Mouse (Mus musculus) heart, postnatal 0 days (tissue): Measurements from ENCODE around the gene 1700092M07Rik. TPM values are rescaled to one million over a fixed set of nuclear protein-coding genes. Genes with fewer than 3 reads are reported as not detected.

Source experiments
- ATAC-seq: fragments of 200-750 bp; cut with Nextera tagmentation; 2 replicates; pipeline ENCODE4 v1.8.0; 2017; ENCODE audit warnings: low read depth, moderate number of reproducible peaks, moderate library complexity; ENCODE audit not compliant: insufficient read depth
- DNase-seq: peaks from one replicate; pipeline ENCODE4 v3.0.0-alpha.2; 2016; ENCODE audit warnings: low spot score
- H3K27ac ChIP-seq: fragments of 300-500 bp; sonication (generic); 2 replicates; pipeline ENCODE4 v1.5.1; 2014; ENCODE audit warnings: low read depth, mild to moderate bottlenecking
- H3K27me3 ChIP-seq: fragments of 300-500 bp; sonication (generic); 2 replicates; pipeline ENCODE4 v1.6.1; 2014; ENCODE audit warnings: low read length, mixed read lengths; ENCODE audit not compliant: control insufficient read depth, insufficient read depth
- H3K36me3 ChIP-seq: fragments of 300-500 bp; sonication (generic); replicated peaks from 2 replicates; pipeline ENCODE4 v1.6.1; 2014; ENCODE audit warnings: low read length, mixed read lengths; ENCODE audit not compliant: control insufficient read depth, insufficient read depth
- H3K4me1 ChIP-seq: fragments of 300-500 bp; sonication (generic); 2 replicates; pipeline ENCODE4 v1.6.1; 2014; ENCODE audit warnings: antibody characterized with exemption; ENCODE audit not compliant: control insufficient read depth, insufficient read depth
- H3K4me2 ChIP-seq: fragments of 300-500 bp; sonication (generic); 2 replicates; pipeline ENCODE4 v1.6.1; 2014; ENCODE audit warnings: low read depth, mild to moderate bottlenecking, low read length, moderate library complexity
- H3K4me3 ChIP-seq: fragments of 300-500 bp; sonication (generic); 2 replicates; pipeline ENCODE4 v1.5.1; 2014; ENCODE audit warnings: low read depth, low read length
- H3K9ac ChIP-seq: fragments of 300-500 bp; sonication (generic); replicated peaks from 2 replicates; pipeline ENCODE4 v1.6.1; 2014; ENCODE audit warnings: low read depth, low read length, mixed read lengths
- H3K9me3 ChIP-seq: fragments of 300-500 bp; sonication (generic); replicated peaks from 2 replicates; pipeline ENCODE4 v1.6.1; 2016; ENCODE audit warnings: low read length; ENCODE audit not compliant: control insufficient read depth
- CTCF ChIP-seq: IDR thresholded peaks from 2 replicates; pipeline ENCODE4 v1.5.1; 2016; ENCODE audit warnings: antibody characterized with exemption, control low read depth, low read depth
- EP300 ChIP-seq: IDR thresholded peaks from 2 replicates; pipeline ENCODE4 v1.6.1; 2016; ENCODE audit warnings: antibody characterized with exemption, low read depth
- WGBS: fragments of 180-500 bp; shearing (Covaris S2); extraction: QIAGEN DNeasy Blood & Tissue Kit; methylation state at CpG from one replicate; pipeline ENCODE4 v1.1.7; 2014; 5-methylcytosine and 5-hydroxymethylcytosine counted together
- polyA plus RNA-seq: library from polyadenylated mRNA; unstranded; fragments of >200 nt; fragmentation: Nextera tagmentation; extraction: Ambion mirVana; gene quantifications from 2 replicates; pipeline ENCODE4 v1.2.1, GENCODE M21; 2015
- total RNA-seq: library from RNA; depleted of rRNA; stranded (reverse); fragments of >200 nt; gene quantifications from 2 replicates; pipeline ENCODE4 v1.2.3, GENCODE M21; 2014; ENCODE audit warnings: low replicate concordance

The 1700092M07Rik gene
- total and polyA plus RNA-seq, 2 experiments from 2014 or later, result 0.38 TPM; not detected in 1

DNA sequence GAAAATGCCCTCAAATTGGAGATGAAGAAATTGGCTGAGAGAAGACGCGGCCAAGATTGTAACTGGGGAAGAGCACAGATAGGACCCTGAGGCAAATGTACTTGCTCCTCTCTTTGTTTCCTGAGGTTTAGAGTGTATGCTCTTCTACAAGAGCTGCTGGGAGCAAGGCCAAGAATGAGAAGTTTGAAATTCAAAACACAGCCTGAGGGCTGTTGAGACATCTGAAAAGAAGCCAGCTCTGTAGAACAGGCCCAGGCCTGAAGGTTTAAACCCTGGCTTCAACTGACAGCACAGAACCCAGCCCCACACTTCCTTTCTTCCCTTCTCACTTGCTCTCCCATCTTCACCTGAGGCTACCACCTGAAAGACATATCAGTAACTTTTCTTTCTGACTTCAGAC, 30.5 kb upstream of the 1700092M07Rik start:
- ATAC-seq (no peak), DNase-seq (no peak)
- Histone ChIP-seq H3K9me3 (no peaks in the 10 kb centered on the region), H3K36me3 (peaks cover 38% of the 10 kb centered on the region), H3K27me3 (no peaks in the 10 kb centered on the region), H3K4me3 (no peak overlapping the region), H3K4me2 (no peak overlapping the region), H3K4me1 (peaks cover 29% of the 10 kb centered on the region), H3K9ac (no peak overlapping the region), H3K27ac (peak overlapping the region; percentile 7; the same call in 1 of the 2 replicates)
- WGBS, result 73% methylated on average over 2 of the region's 2 CpGs
- TF ChIP-seq EP300 (no peak), CTCF (no peak)

DNA sequence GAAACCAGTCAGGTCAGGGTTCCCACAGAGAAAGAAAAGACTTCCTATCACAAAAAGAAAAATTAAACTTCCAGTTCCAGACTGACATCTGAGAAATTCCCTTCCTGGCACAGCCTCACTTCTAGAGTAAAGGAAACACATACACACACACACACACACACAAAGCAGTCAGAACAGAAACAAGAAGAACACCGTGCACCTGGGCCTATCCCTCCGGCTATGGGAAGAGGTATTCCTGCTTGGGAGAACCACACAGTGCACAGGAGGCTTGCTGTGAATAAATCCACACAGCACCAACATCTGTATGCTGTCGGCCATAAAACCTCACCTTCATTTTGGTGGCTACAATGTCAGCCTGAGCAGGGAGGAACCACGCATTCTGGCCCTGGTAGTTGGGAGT, 29.0 kb upstream of the 1700092M07Rik start:
- H3K4me3 ChIP-seq, result peak overlapping the region; percentile 91
- 63% methylated on average over 4 of the region's 4 CpGs for WGBS
- no peak for DNase-seq

DNA sequence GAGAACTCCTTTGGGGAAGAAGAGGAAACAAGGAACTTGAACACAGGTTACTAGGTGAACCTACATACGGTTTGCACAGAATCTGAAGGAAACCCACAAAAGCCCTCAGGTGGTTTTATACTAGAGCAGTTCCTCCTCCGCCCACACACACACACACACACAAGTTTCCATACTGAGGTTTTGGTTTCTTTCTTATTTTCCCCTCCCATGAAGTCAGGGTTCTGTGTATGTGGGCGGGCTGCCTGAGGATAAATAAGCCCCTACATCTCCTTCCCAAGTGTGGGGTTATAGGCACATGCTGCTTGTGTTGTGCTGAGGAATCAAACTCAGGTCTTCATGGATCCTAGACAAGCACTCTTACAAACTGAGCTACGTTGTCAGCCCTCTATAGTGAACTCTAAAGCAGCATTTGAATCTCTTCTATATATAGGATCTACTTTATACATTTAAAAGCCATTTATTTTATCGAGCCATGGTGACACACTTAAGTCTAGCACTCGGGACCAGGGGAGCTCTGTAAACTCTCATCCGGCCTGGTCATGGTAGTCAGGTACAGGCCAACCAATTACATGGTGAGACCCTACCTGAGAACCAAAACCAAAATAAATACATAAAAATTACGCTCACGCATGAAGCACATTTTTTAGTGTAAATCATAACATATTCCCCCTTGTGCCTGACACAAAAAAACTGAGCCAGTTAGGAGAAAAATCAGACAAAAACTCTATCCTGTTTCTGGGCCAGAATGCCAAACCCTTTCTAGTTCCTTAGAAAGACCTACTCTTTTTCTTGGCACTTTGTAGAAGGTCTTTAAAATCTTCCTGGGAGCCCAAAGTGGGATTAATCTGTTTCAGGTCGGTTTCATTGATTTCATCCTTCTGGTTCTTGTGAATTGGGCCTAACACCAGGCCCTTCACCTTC, 28.3 kb upstream of the 1700092M07Rik start:
- DNase-seq (no peak), ATAC-seq (no peak)
- TF ChIP-seq EP300, result no peak
- no peak for TF ChIP-seq CTCF
- H3K27ac ChIP-seq, result peak overlapping the region; percentile 97
- peaks cover 29% of the 10 kb centered on the region for H3K4me1 ChIP-seq
- peak overlapping the region; percentile 91 for H3K4me3 ChIP-seq
- 48% methylated on average over 10 of the region's 10 CpGs for WGBS
- H3K36me3 ChIP-seq, result peaks cover 30% of the 10 kb centered on the region
- H3K27me3 ChIP-seq, result no peaks in the 10 kb centered on the region
- H3K9me3 ChIP-seq, result no peaks in the 10 kb centered on the region
- peak overlapping the region; percentile 67 for H3K4me2 ChIP-seq
- H3K9ac ChIP-seq, result peak overlapping the region; percentile 93

More for the DNA sequence above, 29.0 kb upstream of the 1700092M07Rik start:
- Histone ChIP-seq H3K36me3 (peaks cover 35% of the 10 kb centered on the region), H3K27ac (no peak overlapping the region), H3K9me3 (no peaks in the 10 kb centered on the region), H3K9ac (0 out of 2 replicates have a peak overlapping the region, but pooled peaks have one; percentile 23), H3K4me1 (peaks cover 29% of the 10 kb centered on the region), H3K27me3 (no peaks in the 10 kb centered on the region), H3K4me2 (peak overlapping the region; percentile 67)
- no peak for ATAC-seq
- TF ChIP-seq CTCF (no peak), EP300 (no peak)

DNA sequence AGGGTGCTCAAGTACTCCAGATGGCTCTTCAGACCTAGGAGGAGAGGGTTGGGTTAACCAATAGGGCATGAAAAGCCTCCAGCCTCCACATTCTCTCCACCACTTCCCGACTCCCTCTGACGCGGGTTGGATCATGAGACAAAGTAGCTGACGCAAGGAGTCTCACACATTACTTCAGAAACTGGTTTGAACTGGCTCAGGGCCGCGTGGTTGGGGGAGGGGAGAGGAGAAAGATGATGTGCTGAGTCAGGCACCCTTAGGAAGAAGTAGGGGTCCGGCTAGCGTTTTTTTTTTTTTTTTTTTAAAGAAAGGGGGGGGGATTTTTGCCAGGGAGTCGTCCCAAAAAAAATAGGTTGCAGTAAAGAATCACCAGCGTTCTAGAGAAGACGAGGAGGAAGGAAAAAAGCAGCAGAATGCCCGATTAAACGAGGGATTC, 27.6 kb upstream of the 1700092M07Rik start:
- TF ChIP-seq CTCF, result no peak
- TF ChIP-seq EP300, result 0 out of 2 replicates have a peak, but pooled peaks have one; percentile 6
- peak overlapping the region; percentile 67 for H3K4me2 ChIP-seq
- WGBS, result 1% methylated on average over 13 of the region's 13 CpGs
- H3K9me3 ChIP-seq, result no peaks in the 10 kb centered on the region
- peak; percentile 75 for DNase-seq
- H3K36me3 ChIP-seq, result peaks cover 23% of the 10 kb centered on the region
- peak overlapping the region; percentile 93 for H3K9ac ChIP-seq
- peak overlapping the region; percentile 91 for H3K4me3 ChIP-seq
- peak overlapping the region; percentile 97 for H3K27ac ChIP-seq
- peaks cover 29% of the 10 kb centered on the region for H3K4me1 ChIP-seq
- ATAC-seq, result peak; percentile 67
- no peaks in the 10 kb centered on the region for H3K27me3 ChIP-seq

DNA sequence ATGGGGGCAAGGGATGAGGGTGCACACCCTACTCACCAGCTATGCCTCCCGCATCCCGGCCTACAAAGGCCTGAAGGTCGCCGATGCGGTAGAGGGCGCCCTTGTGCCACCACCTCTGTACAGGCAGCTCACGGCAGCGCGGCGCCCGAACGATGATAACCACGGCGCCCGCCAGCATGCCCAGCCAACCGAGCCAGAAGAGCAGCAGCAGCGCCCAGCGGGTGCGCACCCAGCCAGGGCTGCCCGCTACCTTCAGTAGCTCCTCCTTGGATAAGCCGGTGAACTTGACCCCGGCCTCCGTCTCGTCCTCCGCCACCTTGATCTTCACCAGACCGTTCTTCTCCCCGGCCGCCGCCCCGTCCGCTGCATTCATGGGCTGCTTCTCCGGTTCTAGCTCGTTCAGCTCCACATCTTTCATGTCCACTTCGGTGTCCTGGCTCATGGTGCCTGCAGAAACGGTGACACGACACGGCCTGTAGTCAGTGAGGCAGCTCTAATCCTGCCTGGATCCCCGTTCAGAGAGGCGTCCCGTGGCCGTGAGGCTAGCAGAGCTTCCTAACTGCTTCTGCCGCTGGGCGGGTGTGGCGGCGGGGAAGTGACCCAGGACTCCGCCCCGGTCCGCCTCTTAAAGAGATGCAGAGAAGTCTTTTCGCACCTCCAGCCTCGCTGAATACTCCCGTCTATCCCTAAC, 27.1 kb upstream of the 1700092M07Rik start:
- Histone ChIP-seq H3K27ac (peak overlapping the region; percentile 97), H3K4me3 (peak overlapping the region; percentile 91), H3K4me1 (peaks cover 29% of the 10 kb centered on the region), H3K9ac (peak overlapping the region; percentile 93), H3K4me2 (peak overlapping the region; percentile 67), H3K9me3 (no peaks in the 10 kb centered on the region), H3K27me3 (no peaks in the 10 kb centered on the region), H3K36me3 (peaks cover 18% of the 10 kb centered on the region)
- under 1% methylated on average over 51 of the region's 51 CpGs for WGBS
- DNase-seq, result peak; percentile 87
- TF ChIP-seq CTCF, result peak; percentile 77
- no peak for TF ChIP-seq EP300
- ATAC-seq, result peak; percentile 93
